Mouse (Mus musculus) heart, postnatal 14 days (tissue): ENCODE results near the gene Cd47. TPM values are rescaled to one million over a fixed set of nuclear protein-coding genes. Genes with fewer than 3 reads are reported as not detected.
A peak's percentile ranks its signal among the peaks of the same experiment; 100 is the strongest.

Experiments used
- DNase-seq, 2 experiments: peaks; one replicate each; pipeline ENCODE4 v3.0.0; 2021 to 2022
- intact Hi-C: fragments of 180-260 bp; cut with DNase I; formaldehyde crosslinking; loops from one replicate; pipeline ENCODE4 v1.15.1; 2025
- total RNA-seq, 2 experiments: library from RNA; stranded (reverse); gene quantifications; 2 replicates each; pipeline ENCODE4 v1.2.3; 2021

Cd47 gene
- total RNA-seq, 2 experiments from 2014 or later, result 67.1 to 71.3 TPM

GRCm38 (mm10) chr16:49937218-49938165 lies 137.2 kb downstream of the Cd47 start:
- intact Hi-C loops, result no loop called here
- peak in 1 of 2 experiments; percentile 15 for DNase-seq

DNA sequence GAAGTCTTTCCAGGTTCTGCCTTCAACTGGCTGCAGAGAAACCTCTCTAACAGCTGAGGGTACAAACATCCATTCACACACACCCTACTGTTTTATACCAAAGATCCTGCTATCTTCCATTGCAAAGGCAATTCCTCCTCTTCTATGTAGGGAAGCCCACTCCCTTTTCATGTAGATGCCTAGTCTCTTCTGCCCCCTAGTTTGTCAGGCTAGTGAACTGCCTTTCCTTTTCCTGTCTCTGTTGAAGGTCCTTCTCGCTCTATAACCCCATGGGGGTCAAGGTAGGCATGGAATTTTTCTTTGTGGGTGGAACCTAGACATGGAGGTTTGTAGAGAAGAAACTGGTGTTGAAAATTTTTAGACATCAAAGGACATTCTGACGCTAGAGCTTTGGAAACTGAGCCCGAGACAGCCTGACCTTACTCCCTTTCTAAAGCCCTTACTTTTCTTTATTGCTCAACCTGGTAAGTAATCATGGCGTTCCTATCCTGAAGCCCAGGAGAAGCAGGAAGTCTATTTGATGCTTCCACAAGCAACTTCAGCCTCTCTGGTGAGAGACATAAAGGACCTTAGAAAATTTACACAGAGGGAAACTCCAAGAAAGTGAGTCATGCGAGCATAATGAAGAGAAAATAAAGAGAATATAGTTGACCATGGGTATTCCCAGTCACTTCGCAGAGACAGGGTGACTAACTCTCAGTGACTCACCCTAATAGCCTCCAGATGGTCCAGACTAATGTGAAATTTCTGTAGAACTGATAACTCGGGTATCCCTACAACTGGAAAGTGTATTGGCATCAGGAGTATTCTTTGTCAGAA lies 138.4 kb downstream of the Cd47 start:
- DNase-seq, result no peak
- intact Hi-C loops, result no loop called here

GRCm38 (mm10) chr16:49939376-49939775 lies 139.0 kb downstream of the Cd47 start:
- intact Hi-C loops, result no loop called here
- no peak for DNase-seq

DNA sequence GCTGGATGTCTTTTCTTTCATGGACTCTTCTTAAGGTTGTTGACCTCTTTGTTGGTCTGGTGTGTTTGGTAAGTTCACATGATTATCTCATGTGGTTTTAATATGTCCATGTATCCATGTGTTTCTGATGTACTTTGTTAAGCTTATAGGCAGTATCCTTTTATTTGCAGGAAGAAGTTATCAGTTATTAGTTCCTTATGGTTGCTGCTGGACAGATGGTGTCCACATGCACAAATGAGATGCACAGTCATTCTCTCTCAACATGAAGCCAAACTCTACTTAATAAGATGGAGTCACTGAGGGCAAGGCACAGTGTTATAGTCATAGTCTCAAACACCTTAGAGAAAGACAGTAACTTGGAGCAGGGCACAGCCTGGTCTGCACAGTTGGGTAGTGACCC lies 140.1 kb downstream of the Cd47 start:
- no peak for DNase-seq
- intact Hi-C loops, result no loop called here

DNA sequence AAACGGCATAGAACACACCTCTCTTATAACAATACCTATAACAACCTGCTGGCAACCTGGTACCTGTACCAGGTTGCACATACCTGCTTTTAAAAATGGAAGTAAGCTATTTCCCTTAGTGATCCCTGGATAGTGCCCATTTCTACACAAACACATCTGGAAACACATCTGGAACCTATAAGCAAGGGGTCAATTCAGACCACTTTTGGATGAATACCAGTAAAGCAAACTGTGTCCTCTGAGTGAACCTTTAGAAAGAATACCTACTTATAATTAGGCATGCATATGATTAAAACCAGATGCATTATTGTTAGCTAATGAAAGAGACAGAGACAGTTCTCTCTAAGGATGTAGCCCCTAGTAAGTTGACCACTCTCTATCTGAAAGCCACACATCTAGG lies 140.7 kb downstream of the Cd47 start:
- intact Hi-C loops, result no loop called here
- DNase-seq, result no peak

- DNase-seq, result no peak
- intact Hi-C loops, result no loop called here
These were observed 143.4 kb downstream of the Cd47 start for GRCm38 (mm10) chr16:49943726-49944125.

DNA sequence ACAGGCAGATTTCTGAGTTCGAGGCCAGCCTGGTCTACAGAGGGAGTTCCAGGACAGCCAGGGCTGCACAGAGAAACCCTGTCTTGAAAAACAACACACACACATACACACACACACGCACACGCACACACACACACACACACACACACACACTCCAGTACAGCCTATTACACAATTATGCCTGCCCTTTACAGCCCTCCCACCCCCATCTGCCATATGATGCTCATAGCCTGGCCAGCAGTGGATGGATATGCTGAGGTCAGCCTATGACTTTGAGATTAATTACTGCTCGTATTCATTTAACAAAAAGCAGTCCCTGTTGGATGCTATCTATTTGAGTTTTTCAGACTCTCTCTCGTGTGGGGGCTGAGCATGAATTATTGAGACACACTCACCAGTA lies 144.8 kb downstream of the Cd47 start:
- intact Hi-C loops, result no loop called here

GRCm38 (mm10) chr16:49947049-49947448 lies 146.7 kb downstream of the Cd47 start:
- intact Hi-C loops, result no loop called here
- no peak for DNase-seq

More for the DNA sequence above, 144.8 kb downstream of the Cd47 start:
- no peak for DNase-seq

DNA sequence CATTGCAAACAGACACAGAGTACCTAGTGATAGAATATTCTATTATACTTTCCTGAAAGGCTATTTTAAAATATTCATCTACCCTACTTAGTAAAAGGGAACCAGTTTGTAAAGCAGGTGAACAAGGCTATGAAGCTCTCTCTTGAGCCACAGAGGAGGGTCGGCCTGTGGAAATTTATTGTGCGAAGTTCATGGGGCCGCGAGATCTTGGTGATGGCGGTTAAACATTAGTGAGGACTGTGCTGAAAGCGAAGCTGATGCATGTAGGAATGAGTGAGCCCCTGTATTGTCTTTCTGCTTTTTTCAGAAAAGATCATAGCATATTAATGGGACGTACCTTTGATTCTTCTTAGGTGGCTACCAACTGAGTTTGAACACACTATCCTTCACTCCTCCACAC lies 147.3 kb downstream of the Cd47 start:
- DNase-seq, result no peak
- intact Hi-C loops, result no loop called here

- intact Hi-C loops, result no loop called here
- no peak for DNase-seq
These were observed 148.0 kb downstream of the Cd47 start for GRCm38 (mm10) chr16:49948287-49948686.

DNA sequence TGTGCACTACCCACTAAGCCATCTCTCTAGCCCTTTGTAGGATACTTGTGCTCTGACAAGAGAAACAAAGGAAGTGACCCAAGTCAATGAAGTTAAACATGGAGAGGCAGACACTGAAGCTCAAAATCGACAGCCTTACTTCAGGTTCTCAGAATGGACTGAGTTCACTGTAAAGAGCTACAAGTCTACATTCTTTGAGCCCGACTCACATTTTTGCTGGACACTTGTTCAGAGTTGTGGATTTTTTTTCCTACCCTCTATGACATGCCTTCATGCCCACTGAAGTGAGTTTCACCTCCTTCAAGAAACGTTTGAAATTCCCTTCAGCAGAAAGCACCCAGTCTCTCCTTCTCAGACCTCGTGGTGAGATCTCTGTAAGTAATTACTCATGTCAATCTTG lies 148.9 kb downstream of the Cd47 start:
- intact Hi-C loops, result no loop called here
- no peak for DNase-seq

GRCm38 (mm10) chr16:49950340-49950739 lies 150.0 kb downstream of the Cd47 start:
- no peak for DNase-seq
- intact Hi-C loops, result no loop called here

DNA sequence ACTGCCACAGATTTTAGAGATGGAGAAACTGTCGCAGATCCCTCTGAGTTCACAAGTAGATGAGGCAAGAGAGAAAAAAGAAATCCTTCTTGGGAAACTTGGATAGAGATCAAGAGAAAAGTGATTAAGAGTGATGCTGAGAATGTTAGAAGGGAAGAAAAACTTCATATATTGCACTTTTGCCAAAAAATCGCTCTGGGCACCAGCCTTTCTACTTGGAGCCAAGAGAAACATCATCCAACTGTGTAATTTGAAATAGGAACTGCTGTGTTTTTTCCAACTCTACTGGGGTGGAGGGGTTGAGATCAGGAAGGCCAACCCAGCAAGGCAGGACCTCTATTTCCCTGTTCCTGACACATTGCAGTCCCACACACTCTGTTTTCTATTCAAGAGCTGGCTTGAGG lies 151.0 kb downstream of the Cd47 start:
- intact Hi-C loops, result no loop called here
- DNase-seq, result peak in 1 of 2 experiments; percentile 21

DNA sequence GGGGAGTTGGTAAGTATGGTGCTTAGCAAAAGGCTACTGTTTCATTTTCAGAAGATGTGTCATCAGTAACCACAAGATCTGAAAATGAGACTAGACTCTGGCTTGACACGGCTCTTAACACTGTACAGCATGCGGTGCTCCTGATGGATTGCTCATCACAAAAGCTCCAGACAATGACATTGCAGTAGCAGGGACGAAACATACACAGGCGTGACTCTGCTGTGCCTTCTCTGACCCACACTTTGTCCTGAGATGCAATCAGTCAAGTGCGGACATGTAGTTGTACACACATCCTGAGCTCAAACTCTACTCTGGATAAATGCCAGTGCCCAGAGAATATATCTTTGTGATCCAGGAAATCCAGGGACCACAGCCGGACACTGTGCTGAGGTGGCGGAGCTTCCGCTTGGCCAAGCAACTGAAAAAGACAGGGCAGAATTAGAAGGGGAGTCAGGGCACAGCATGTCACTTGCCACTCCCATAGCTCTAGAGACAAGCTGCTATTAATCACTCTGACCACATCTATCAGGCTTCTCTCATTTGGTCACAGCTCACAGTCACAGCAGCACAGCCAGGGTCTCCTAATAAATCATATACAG lies 151.7 kb downstream of the Cd47 start:
- intact Hi-C loops, result no loop called here

DNA sequence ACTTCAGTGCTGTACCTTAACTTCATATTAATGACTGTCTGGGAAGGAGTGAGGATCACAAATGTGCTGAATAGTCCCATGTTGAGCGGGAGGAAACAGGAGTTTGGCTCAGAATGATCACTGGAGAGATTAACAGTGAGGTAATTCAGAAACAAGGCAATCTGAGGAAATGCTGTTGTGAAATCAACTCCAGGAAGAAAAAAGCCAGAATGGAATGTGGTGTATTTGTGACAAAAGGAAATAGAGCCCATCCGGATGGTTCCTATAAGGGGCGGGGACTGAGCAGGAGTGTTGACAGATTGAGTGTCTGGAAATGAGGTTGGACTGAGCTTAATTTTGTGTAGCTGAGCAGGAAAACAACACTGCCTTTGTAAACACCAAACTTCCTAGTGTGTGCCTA lies 153.5 kb downstream of the Cd47 start:
- intact Hi-C loops, result no loop called here
- DNase-seq, result peak; percentile 11 to 51

More for the DNA sequence above, 151.7 kb downstream of the Cd47 start:
- DNase-seq, result no peak

DNA sequence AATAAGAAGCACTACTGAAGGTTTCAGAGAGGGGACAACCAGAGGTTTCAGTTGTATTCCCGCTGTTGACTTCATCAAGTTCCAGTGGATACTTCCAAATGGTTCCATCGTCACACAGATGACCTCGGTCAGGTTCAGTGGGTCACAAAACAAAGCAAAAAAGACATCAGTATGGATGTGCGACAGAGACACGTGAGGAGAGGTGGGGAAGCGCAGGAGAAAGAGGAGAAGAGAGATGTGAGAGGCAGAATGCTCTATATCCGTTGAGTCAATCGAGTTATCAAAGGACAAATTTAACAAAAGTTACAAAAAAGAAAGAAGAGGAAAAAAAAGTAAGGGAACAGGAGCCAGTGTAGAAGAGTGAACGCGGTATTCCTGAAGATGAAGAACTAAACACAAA lies 154.6 kb downstream of the Cd47 start:
- no peak for DNase-seq
- intact Hi-C loops, result no loop called here

GRCm38 (mm10) chr16:49955325-49955724 lies 155.0 kb downstream of the Cd47 start:
- intact Hi-C loops, result no loop called here
- DNase-seq, result no peak

GRCm38 (mm10) chr16:49955952-49956351 lies 155.6 kb downstream of the Cd47 start:
- no peak for DNase-seq
- intact Hi-C loops, result no loop called here

DNA sequence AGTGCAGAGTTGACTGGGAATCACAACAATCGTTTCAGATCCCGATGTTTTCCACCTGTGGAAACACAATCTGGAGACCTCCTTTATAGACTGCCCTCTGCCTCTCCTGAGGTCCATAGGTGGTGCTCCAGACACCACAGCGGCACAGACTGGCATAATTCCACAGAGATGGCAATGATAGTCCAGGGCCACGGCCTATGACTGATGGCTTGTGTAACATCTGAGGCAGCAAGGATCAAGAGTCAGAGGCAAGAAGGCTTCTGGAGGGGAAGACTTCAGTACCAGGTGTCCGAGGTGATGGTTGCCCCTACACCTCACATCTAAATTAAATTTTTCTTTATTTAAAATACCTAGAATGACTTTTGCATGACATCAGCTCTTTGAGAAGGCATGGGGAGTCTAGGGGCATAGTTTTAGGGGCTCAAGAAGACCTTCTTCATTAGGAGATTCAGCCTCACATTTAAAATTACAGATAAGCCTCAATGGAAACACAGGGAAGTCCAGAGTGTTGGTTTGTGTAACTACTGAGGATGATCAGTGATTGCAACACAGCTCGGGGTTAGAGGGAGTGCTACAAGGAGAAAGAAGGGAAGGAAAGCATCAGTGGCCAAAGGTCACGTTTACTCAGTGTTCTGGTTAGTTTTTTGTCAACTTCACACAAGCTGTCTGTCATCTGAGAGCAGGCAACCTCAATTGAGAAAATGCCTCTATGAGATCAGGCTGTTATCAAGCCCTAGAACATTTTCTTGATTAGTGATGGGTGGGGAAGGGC lies 156.4 kb downstream of the Cd47 start:
- intact Hi-C loops, result no loop called here

GRCm38 (mm10) chr16:49958900-49959436 lies 158.6 kb downstream of the Cd47 start:
- DNase-seq, result no peak
- intact Hi-C loops, result no loop called here

More for the DNA sequence above, 156.4 kb downstream of the Cd47 start:
- no peak for DNase-seq
